Mouse (Mus musculus): ENCODE results near the gene C1qtnf9. TPM values are rescaled to one million over a fixed set of nuclear protein-coding genes. Genes with fewer than 3 reads are reported as not detected.

Gene C1qtnf9
- polyA plus RNA-seq, 1 experiment from 2014 or later, result 0.13 TPM

DNA sequence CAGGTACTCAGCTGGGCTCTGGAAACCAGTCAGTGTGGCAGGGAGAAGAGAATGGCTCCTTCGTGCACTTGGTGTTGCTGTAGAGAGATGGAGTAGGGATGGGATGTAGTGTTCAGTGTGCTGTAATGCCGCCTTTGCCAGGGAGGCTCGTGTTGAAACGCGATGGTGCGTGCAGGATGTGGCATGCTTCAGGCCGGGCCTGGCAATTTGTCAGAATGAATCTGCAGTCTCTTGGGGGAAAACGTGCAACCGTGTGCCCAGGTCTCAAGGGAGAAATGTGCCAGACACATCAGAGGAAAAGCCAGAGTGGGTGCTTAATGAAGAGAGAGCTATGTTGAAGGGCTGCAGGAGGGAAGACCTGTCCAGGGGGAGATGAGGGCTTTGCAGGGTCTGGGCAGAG lies 37.0 kb downstream of the C1qtnf9 start:
- H3K4me1 ChIP-seq, result peaks cover 10% of the 10 kb centered on the region; the same call in 1 of the 2 replicates
- no peak for DNase-seq (ENCODE audit: low spot score)
- H3K27me3 ChIP-seq (ENCODE audit: insufficient read depth, poor library complexity, severe bottlenecking), result no peaks in the 10 kb centered on the region
- H3K36me3 ChIP-seq, result peaks cover 38% of the 10 kb centered on the region
- 91% methylated on average over 9 of the region's 9 CpGs for WGBS
- H3K27ac ChIP-seq, result no peak overlapping the region
- no peaks in the 10 kb centered on the region for H3K9me3 ChIP-seq
- H3K4me3 ChIP-seq, result no peak overlapping the region

DNA sequence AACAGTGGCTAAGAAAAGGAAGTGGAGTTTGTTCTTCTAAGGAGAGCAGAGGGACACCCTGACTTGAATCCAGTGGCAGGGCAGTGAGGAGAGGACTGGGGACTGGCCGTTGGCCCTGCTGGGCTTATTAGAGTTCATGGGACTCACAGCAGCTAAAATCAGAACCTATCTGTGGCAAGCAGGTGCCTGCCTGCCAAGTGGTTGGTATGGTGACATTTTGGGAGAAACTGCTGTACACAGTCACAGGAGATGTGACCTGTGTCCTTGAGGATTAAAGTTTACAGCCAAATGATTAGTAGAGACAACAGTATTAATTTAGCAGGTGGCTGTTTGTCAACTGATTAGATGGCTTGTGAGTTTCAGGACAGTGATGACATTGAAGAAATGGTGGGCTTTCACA lies 37.9 kb downstream of the C1qtnf9 start:
- Histone ChIP-seq H3K9me3 (no peaks in the 10 kb centered on the region), H3K4me1 (peaks cover 10% of the 10 kb centered on the region; the same call in 1 of the 2 replicates), H3K27ac (no peak overlapping the region), H3K4me3 (no peak overlapping the region), H3K27me3 (ENCODE audit: insufficient read depth, poor library complexity, severe bottlenecking) (no peaks in the 10 kb centered on the region), H3K36me3 (peaks cover 38% of the 10 kb centered on the region)
- 94% methylated on average over 1 of the region's 1 CpGs for WGBS
- no peak for DNase-seq (ENCODE audit: low spot score)

DNA sequence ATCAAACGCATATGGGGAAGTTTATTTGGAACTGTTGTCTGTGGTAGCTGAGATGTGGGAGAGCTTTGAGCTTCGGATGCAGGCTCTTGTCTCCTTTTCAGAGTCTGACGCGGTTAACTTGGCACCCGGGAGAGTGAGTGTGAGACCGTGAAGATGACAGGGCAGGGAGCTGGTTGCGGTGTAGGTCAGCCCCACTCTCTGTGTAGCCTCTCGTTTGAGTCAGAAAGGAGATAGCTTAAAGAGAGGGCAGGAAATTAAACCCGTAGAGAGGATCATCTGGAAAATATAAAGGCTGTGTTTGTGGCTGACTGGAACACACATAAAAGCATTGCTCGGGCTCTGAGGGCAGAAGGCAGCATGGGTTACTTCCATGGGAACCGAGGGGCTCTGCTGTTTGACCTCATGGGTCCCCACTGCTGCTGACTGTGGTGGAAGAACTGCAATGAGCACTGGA lies 39.0 kb downstream of the C1qtnf9 start:
- DNase-seq (ENCODE audit: low spot score), result no peak
- Histone ChIP-seq H3K27ac (no peak overlapping the region), H3K36me3 (peaks cover 34% of the 10 kb centered on the region), H3K9me3 (no peaks in the 10 kb centered on the region), H3K4me3 (no peak overlapping the region), H3K4me1 (peaks cover 10% of the 10 kb centered on the region; the same call in 1 of the 2 replicates), H3K27me3 (ENCODE audit: insufficient read depth, poor library complexity, severe bottlenecking) (no peaks in the 10 kb centered on the region)
- WGBS, result 59% methylated on average over 11 of the region's 11 CpGs

DNA sequence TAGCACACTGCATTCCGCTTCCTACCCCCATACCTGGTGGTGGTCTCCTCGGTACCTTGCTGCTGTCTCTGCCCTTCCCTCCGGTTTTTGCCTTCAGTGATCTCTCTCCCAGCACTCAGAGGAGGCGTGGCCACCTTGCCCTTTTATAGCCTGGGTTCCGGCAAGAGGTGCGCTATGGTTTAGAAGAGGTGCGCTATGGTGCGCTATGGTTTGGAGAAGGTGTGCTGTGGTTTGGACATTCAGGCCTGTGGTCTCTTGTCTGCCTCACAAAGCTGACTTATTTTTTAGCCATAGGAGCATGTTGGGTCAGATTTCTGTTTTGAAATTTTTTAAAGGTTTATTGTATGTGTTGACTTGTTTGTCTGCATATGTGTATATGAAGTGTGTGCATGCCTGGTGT lies 41.9 kb downstream of the C1qtnf9 start:
- no peaks in the 10 kb centered on the region for H3K9me3 ChIP-seq
- H3K27me3 ChIP-seq (ENCODE audit: insufficient read depth, poor library complexity, severe bottlenecking), result no peaks in the 10 kb centered on the region
- WGBS, result 88% methylated on average over 8 of the region's 8 CpGs
- no peak for DNase-seq (ENCODE audit: low spot score)
- no peak overlapping the region for H3K4me3 ChIP-seq
- peaks cover 30% of the 10 kb centered on the region; the same call in 1 of the 2 replicates for H3K36me3 ChIP-seq
- no peak overlapping the region for H3K27ac ChIP-seq
- H3K4me1 ChIP-seq, result peaks cover 10% of the 10 kb centered on the region; the same call in 1 of the 2 replicates

DNA sequence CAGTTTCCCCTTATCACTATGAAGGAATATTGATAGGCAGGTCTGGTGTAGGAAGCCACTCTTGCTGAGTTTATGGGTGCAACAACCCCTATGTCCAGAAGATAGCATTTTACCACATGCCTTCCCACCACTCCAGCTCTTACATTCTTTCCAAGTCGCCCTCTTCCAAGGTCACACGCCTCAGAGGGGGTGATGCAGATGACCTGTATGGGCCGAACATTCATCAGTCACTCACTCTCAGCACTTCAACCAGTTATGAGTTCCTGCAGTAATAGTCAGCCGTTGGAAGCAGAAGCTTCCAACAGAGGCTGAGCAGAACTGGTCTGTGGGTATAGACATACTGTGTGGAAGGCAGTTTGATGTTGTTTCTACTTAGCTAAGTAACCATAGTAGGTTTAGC lies 43.6 kb downstream of the C1qtnf9 start:
- Histone ChIP-seq H3K9me3 (no peaks in the 10 kb centered on the region), H3K27me3 (ENCODE audit: insufficient read depth, poor library complexity, severe bottlenecking) (no peaks in the 10 kb centered on the region), H3K4me1 (peaks cover 10% of the 10 kb centered on the region; the same call in 1 of the 2 replicates), H3K36me3 (peaks cover 33% of the 10 kb centered on the region; the same call in 1 of the 2 replicates), H3K27ac (peak overlapping the region; percentile 29; the same call in 1 of the 2 replicates), H3K4me3 (no peak overlapping the region)
- WGBS, result 55% methylated on average over 4 of the region's 4 CpGs
- DNase-seq (ENCODE audit: low spot score), result no peak

DNA sequence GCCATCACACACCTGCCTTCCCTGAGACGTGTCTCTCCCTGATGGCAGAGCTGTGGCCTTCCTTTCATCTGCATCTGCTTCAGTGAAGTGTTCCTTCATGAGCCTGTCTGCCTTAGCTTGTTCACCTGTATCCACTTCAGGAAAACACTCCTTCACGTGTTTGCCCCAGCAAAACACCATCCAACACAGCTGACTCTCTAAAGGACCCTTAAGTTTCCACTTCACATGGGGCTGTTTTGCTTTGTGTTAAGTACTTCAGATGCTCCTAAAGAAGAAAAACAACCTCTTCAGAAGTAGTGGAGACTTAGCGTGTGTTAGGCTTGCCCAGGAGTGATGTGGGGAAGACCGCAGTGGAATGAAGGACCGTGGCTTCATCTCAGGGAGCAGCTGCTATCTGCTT lies 47.2 kb downstream of the C1qtnf9 start:
- Histone ChIP-seq H3K27ac (no peak overlapping the region), H3K4me1 (peaks cover 12% of the 10 kb centered on the region), H3K27me3 (ENCODE audit: insufficient read depth, poor library complexity, severe bottlenecking) (no peaks in the 10 kb centered on the region), H3K9me3 (no peaks in the 10 kb centered on the region), H3K4me3 (no peak overlapping the region), H3K36me3 (peaks cover 26% of the 10 kb centered on the region)
- no peak for DNase-seq (ENCODE audit: low spot score)
- 89% methylated on average over 5 of the region's 5 CpGs for WGBS

DNA sequence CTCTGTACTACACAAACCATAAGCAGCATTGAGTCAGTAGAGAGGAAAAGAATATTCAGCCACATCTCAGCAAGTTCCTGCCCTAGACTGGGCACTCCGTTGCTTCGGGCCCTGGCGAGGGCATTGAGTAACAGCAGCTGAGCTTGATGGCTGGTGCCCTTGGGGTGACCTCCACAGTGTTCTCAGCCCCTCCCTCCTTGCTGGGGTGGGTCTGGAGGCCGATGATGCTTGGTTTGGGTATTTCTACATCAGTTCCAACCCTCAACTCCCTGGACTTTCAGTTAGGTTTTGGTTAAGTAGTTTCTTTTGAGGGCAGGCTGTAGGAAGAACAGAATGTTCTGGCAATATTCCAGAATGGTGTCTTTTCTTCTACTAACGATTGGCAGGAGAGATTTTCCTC lies 50.1 kb downstream of the C1qtnf9 start:
- Histone ChIP-seq H3K27me3 (ENCODE audit: insufficient read depth, poor library complexity, severe bottlenecking) (no peaks in the 10 kb centered on the region), H3K36me3 (peaks cover 19% of the 10 kb centered on the region), H3K4me1 (peaks cover 12% of the 10 kb centered on the region), H3K9me3 (no peaks in the 10 kb centered on the region), H3K4me3 (no peak overlapping the region), H3K27ac (peak overlapping the region; percentile 81)
- WGBS, result 66% methylated on average over 5 of the region's 5 CpGs
- DNase-seq (ENCODE audit: low spot score), result no peak

DNA sequence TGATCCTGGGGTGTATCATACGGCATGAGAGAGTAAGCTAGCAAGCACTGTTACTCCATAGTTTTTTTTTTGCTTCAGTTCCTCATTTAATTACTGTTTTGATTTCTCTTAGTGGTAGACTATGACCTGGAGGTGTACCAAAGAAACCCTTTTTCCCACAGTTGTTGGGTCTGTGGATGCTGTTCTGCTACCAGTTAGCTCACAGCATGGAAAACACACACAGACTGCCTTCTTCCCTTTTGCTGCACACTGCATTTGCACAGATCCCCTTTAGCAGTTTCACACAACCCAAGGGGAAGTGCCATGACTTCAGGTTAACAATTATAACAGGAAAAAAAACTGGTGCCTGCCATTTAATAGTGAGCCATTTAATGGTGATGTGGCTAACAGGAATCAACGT lies 62.2 kb downstream of the C1qtnf9 start:
- 92% methylated on average over 2 of the region's 2 CpGs for WGBS
- no peak overlapping the region for H3K4me3 ChIP-seq
- no peaks in the 10 kb centered on the region for H3K4me1 ChIP-seq
- H3K27ac ChIP-seq, result no peak overlapping the region
- no peaks in the 10 kb centered on the region for H3K27me3 ChIP-seq (ENCODE audit: insufficient read depth, poor library complexity, severe bottlenecking)
- peak; percentile 53 for DNase-seq (ENCODE audit: low spot score)
- peaks cover 41% of the 10 kb centered on the region for H3K36me3 ChIP-seq
- peaks cover 5% of the 10 kb centered on the region; the same call in 1 of the 2 replicates for H3K9me3 ChIP-seq

Other genes starting within 250 kb of the C1qtnf9 start
- 21.2 and 24.7 TPM in 2 replicates for gene Spata13, start 134.1 kb upstream of the C1qtnf9 start, polyA plus RNA-seq (2016; fragmentation: Nextera tagmentation; extraction: Ambion mirVana)
- gene Mipep, start 16.4 kb downstream of the C1qtnf9 start, polyA plus RNA-seq (2016; fragmentation: Nextera tagmentation; extraction: Ambion mirVana), result 24.7 and 24.9 TPM in 2 replicates